Mouse (Mus musculus) left cerebral cortex, adult 9 months (tissue): Measurements from ENCODE around the gene Gstt2.
A peak's percentile ranks its signal among the peaks of the same experiment; 100 is the strongest.
"Not testable (repeated sequence)": the region's sequence is repeated elsewhere in the genome, so short reads cannot be mapped to it uniquely, and the experiment has no call there.

Source experiments
- DNase-seq, 2 experiments: peaks; one replicate each; pipeline ENCODE4 v3.0.0; 2022; ENCODE audit warnings: low spot score in 2 of 2

Gene Gstt2

DNA sequence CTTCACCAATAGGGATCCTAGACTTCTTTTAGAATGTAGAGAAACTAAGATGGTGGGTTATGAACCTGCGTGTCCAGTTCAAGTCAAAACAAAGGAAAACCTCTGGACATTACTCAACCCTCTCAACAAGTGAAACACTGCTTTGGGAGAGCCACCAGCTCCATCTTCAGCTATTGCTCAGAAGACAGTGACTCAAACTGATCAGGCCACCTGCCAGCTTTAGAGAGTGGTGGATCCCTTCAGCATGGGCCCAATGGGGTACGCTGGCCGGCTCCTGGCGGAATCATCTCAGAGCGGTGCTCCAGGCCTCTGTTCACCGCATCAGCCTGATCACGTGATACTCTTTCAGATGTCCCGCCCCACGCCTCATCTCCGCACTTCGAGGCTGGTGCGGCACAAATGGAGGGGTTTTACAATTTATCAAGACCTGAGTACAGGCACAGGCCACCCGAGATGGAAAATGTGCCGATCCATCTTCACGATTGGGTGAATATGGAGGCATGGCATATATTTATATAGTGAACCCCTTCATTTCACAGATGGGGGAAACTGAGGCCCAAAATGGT is 18.3 kb upstream of the Gstt2 start:
- no peak for DNase-seq

DNA sequence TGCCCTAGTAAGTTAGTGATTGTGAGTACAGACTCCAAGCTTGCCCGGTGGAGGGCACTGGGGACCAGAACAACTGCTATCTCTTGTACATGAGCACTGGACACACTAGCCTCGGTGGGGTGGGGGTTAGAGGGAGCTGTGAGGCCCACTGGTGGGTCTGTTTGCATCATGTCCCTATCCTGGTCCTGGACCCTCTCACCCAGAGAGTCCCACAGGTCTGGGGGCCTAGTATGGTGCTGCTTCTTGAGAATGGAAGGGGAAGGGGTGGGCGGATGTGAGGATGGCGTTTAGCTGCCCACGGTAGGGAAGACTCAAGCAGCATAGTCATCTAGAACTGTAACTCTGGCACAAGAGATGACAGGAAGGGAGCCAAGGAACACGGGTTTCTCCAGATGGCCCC is 17.6 kb upstream of the Gstt2 start:
- no peak for DNase-seq

DNA sequence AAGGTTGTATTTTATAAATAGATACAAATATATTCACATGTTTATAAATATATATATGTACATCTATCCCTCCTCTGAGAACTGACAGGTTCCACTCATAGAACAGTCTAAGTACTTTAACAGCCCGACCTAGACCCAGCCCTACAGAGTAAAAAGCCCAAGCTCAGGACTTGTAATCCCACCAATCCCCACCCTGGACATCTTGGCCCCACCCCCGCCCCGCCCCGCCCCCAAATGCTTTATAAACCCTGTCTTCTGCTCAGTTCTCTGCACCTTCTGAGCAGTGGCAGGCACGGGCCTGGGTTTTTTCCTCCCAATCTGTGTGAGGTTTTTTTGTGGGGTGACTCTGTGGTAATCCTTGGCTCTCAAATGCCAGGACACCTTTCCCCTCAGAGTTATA is 16.9 kb upstream of the Gstt2 start:
- DNase-seq, result no peak

DNA sequence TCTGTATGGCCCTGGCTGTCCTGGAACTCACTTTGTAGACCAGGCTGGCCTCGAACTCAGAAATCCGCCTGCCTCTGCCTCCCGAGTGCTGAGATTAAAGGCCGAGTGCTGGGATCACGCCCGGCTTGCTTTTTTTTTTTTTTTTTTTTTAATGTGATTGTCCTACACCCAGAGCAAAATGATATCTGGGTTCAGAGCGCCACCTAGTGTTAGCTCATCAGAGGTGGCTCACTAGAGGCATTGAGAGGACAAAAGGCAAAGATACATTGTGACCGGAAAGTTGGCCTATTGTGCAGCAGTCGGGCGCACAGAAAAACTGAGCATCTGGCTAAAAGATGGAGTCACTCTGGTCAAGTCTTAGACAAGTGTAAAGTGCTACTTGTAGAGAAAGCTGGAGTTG is 16.2 kb upstream of the Gstt2 start:
- peak in 1 of 2 experiments; percentile 90 for DNase-seq

DNA sequence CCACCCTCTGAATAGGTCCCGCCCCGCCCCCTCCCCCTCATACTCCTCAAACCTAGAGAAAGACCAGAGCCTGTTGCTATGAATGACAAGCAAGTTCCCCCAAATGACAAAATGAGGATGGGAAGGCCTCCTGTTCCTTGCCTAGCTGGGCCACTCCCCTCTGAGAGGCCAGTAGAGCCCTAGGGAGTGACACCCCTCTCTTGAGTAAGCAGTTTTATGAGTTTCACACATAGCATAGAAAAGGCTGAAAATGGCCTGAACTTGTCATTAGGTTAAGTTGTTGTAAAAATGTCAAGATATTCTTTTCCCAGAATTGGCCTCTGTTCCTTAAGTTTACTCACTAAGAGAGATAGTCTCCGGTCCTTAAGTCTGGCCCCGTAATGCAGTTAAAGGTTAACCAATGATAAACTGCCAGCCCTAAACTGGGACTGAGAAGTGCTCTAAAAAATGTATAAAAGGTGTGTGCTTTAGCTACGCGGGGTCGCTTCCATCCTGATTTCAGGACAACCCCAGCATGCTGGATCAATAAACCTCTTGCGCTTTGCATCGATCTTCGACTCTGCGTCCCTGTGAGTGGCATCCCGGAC is 15.4 kb upstream of the Gstt2 start:
- no peak for DNase-seq

DNA sequence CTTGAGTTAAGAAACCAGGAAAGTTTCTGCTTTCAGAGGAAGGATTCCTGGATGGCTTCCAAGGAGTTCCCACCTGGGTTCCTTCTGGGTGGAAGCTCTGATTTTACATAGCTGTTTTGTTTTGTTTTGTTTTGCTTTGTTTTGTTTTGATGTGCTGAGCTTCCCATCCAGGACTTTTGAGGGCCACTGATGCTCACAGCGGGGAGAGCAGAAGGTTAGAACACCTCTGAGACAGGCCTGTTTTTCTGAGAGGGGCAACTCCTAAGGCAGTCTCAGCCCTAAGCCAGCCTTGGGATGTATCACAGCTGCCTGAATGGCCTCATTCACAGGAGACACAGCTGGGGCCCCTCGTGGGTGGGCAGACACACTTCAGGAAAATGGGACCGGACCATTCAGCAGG is 14.5 kb upstream of the Gstt2 start:
- DNase-seq, result no peak

DNA sequence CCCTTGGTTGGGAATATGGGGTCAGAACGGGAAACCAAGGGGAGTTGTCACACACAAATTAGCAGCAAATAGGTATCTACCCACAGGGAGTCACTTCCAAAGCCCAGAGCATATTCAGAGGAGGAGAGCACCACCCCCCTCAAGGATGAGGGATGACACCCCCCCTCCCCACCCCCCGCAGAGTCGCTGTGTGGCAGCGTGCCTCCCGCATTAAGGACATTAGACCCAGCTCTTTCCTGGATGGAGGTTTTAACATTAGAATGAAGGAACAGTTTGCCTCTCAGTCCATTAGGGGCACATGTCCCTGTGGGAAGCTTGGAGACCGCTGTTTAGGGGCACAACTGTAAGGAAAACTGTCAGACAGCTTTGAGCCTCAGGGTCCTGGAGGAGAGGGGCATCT is 13.9 kb upstream of the Gstt2 start:
- DNase-seq, result no peak

DNA sequence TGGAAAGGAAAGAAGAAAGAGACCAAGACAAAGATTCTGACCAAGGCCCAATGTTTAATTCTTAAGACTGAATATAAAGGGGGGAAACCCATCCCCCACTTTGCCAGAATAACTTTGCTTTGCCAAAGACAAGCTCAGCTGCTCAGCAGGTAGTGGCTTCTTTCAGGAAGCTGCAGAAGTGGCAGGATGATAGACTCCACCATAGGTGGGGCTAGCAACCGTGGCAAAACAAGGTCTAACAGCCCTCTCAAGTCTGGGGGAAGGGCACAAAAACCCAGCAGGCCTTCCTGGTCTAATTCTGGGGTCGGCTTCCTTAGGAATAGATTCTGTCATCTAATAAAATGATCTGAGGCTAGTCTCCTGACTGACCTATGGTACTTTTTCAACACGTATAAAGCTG is 11.2 kb upstream of the Gstt2 start:
- no peak for DNase-seq

DNA sequence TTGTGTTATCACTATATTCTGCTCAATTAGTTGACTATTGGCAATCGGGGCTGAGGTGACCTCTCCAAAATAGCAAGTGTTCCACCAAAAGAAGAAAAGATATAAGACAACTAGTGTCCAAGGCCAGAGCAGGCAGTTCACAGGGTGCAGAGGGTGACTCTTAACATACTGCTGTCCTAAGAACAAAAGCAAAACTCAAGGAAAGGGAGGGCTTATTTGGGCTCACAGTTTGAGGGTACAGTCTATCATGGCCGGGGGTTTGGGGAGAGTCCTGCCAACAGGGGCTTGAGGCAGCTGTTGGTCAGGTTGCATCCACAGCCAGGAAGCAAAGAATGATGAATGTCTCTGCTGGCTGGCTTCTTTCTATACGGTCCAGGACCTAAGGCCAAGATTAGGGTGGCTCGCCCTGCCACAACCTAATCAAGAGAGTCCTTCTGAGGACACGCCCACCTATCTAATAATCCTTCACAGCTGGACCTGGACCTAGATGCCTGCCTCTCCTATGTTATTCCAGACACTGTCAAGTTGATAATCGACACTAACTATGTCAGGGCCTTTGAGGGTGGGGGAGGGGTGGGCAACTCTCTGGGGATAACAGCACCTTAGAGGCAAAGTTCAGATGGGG is 8.2 kb upstream of the Gstt2 start:
- DNase-seq, result no peak

DNA sequence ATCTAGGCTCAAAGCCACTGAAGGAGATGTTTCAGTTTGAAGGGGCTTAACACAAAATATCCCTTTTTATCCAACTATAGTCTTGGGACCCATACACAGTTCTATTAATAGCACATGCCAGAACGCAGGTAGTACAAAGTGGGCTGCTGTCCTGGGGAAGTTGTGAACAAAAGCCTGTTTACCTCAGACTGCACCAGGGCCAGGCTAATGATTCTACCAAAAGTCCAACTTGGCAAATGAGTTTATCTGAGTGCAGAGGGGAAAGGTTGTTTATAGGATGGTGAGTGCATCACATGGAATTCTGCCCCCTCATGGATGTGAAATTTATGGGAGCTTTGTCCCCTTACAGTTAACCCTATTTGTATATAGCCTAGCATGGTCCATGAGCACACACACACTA is 7.6 kb upstream of the Gstt2 start:
- no peak for DNase-seq

DNA sequence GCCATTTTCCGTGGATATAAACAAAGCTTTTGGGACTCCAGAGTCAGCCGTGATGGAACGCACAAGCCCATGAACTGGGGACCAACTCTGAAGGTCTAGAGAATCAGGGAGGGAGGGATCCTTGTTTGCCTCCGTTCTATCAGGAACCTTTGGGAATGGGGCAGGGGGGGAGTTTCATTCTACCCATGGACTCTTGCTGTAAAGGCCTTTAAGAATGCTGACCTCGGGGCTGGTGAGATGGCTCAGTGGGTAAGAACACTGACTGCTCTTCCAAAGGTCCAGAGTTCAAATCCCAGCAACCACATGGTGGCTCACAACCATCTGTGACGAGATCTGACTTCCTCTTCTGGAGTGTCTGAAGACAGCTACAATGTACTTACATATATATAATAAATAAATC is 6.7 kb upstream of the Gstt2 start:
- DNase-seq, result not testable (repeated sequence)

DNA sequence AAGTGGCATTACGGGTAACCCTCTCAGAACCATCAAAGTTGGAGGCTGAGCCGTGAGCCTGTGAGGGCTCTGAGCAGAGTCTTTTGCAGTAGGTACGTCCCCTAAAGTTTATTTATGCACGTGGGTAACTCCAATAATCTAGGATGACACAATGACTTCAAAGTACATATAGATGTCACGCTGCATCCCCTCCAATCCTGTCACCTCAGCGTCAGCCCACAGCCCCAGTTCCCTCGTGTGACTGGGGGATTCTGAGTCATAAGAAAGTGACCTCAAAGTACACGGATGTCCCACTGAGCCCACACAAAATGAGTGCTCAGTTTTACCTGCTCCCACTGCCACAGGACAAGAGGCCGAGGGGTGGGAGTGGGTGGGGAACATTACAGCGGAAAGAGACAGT is 1.9 kb upstream of the Gstt2 start:
- DNase-seq, result no peak

DNA sequence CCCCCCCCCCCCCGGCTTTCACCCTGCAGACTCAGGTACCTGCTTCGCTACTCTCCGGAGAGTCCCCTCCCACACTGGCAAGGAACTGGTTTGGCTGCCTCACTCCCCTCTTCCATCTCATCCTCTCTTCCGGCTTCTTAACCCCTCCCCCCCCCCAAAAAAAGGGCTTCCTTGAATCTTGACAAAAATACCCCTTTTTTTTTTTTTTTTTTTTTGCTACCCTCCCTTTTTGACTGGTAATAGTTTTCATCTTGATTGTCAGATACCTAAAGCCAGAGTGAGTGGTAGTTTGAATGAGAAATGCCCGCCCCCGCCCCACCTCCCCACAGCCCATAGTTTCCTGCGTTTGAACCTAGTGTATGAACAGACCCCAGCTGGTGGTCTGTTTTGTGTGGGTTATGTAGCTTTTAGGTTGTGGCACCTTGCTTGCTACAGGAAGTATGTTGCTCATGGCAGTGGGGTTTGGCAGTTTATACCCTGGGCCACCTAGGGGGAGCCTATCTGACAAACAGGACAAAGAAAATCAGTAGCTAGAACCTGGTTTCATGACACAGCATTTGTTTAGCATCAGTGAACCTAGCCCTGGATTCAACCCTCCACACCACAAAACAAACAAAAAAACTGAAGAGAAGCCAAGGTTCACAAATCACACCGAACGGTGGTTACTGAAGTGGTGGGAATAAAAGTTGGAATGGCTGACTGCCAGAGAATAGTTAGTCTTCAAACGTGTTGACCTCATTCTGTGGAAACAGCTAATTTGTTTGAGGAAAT is 1.3 kb downstream of the Gstt2 start:
- DNase-seq, result no peak

DNA sequence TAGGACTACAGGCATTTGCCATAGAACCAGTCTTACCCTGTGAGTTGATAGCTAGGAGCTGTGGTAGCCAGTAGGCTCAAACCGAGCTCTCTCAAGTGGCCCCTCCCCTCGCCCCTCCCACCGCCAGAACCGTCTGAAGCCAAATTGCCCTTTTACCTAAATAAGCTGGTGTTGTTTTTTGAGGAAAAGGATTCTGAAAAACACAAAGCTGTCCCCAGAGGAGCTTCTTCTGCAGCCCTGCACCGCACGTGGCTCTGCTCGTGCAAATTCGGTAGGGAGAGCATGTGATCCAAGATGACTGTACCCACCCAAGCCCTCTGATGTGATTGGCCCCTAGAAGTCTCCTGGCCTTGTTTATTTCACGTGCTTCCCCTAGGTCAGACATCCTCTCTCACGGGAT is 1.9 kb downstream of the Gstt2 start:
- DNase-seq, result peak in 1 of 2 experiments; percentile 35

DNA sequence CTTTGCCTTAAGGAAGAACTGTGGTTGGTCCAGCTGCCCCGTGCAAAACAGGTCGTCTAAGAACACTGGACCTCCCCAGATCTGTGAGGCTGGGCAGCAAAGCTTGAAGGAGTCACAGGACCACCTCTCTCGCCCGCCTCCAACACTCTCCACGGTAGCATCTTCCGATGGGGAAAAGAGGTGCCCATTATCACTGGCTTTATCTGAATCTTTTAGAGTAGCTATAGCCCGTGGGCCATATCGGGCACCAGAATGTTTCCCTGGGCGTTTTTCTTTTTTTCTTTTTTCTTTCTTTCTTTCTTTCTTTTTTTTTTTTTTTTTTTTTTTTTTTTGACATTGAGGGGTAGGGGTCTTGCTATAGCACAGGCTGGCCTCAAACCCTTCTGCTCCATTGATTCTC is 2.5 kb downstream of the Gstt2 start:
- no peak for DNase-seq

DNA sequence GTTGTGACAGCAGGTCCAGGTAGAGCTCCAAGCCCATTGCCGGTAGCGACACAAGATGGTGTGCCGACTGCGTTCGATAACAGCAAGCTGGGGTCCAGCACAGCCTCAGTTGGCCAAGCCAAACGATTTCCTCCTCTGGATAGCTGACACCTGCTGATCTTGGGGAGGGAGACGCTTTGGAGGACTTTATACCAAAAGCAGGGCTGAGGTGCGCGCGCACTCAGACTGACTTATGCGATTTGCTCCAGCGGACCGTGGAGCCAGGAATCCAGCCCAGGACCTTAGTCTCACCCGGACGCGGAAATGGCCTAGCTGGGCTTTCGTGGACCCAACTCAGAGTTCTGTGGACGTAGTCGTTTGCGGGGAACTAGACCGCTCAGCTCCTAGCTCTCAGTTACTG is 3.0 kb downstream of the Gstt2 start:
- no peak for DNase-seq

DNA sequence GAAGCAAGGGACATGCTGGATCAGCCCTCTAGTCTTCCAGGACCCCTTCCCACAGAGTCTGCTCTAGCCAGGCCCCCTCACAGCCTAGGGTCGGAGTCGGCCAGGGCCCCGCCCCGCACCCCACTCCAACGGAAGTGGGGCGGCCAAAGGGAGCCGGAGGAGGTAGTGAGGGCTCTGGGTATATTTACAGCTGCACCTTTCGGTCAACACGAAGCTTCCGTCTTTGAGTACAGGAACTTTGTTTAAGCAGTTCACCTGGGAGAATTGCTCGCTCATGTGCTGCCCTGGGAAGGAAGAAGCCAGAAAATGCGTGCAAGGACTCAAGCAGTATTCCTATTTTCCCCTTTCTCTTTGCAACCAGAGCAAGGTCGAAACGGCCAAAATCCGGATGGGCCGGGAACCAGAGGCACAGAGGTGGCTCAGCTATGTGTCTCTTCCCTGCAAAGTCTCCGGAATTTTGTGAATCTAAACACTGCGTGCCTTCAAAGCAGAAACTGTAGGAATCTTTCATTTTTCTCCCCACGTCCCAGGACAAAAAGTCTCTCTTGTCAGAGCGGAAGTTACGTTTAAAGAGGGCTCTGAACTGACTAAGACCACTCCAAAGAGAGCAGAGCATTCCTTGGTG is 3.7 kb downstream of the Gstt2 start:
- no peak for DNase-seq

DNA sequence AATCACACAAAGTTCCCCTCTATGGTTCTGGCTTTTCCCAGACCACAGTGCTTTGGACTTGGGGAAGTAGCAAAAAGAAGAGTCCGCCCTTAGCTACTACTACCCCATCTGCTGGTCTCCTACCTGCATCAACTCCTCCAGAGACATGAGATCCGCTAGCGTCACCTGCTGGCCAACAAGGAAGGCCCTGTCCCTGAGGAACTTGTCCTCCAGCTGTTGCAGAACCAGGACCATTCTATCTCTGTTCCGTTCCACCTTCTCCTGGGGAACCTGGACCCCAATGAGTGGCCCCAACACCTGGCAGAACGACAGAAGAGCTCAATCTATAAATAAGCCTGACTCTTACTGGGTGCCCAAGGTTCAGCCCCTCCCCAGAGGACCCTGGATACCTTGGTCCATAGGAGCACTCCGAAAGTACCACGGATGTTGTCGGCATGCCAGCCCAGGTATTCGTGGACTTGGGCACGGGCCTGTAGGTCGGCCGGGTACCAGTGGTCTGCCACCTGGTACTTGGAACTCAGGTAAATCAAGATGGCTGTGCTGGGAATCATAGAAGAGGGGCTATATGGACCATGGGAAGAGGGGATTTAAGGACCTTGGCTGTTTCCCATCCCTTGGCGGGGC is 4.8 kb downstream of the Gstt2 start:
- DNase-seq, result peak in 1 of 2 experiments; percentile 60

DNA sequence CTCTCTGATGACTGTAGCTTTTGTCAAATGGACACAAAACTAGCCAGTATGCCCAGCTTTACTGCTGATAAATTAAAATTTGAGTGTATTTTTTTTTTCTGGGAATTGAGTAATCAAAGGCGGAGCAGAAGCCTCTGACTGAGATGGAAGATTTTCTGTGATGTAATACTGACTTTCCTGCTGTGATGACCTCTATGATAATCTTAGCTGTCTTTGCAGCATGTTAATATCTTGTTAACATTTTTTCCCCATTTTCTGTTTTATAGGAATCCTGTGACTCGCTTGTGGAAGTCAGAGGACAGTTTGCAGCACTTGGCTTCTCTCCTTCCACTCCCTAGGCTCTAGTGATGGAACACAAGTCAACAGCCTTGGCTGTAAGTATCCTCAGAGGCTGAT is 7.0 kb downstream of the Gstt2 start:
- DNase-seq, result no peak

DNA sequence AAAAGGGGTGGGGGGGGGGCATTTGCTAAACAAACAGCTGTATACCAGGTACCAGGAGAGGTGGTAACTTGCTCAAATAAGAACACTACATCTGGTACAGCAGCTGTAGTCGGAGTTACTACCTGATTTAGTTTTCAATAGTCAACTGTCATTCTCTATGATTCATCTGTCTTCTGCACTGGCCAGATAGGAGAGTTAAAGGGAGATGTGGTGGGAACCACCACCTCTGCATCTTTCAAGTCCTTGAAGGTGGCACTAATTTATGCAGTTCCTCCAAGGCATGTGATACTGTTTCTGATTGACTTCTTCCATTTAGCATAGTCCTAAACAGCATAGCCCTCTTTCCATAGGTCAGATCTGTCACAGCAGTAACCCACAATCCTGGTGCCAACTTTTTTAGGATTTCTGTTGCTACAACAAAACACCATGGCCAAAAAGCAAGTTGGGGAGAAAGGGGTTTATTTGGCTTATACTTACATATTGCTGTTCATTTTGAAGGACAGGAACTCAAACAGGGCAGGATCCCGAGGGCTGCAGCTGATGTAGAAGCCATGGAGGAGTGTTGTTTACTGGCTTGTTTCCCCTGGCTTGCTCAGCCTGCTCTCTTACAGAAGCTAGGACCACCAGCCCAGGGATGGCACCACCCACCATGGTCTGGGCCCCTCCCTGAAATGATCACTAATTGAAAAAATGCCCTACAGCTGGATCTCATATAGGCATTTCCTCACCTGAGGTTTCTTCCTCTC is 7.5 kb downstream of the Gstt2 start:
- no peak for DNase-seq

DNA sequence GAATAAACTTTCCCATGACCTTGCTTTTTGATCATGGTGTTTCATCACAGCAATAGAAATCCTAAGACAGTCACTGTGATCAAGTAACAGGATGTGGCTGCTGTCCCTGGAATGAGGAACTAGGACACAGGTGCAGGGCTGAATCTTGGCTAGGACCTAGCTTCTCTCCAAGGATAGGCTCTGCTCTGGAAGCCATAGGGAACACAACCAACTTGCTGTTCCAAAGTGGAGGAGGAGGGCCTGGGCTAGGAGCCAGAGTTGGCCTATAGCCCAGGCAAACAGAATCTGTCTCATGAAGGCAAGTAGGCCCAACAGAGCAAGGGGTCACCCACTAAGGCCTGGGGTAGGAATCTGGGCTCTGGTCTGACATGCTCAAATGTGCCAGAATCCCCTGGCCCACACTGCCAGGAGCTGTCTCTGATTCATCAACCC is 8.7 kb downstream of the Gstt2 start:
- peak in 1 of 2 experiments; percentile 59 for DNase-seq
